Mouse (Mus musculus) erythroblast, adult 5-6 weeks (primary cell): ENCODE data around the gene Tubb4b. TPM values are rescaled to one million over a fixed set of nuclear protein-coding genes. Genes with fewer than 3 reads are reported as not detected.
A peak's percentile ranks its signal among the peaks of the same experiment; 100 is the strongest.

Experiments
- ATAC-seq: replicated peaks from 2 replicates; pipeline ENCODE4 v1.8.0; 2016; ENCODE audit warnings: moderate number of reproducible peaks, mild to moderate bottlenecking, moderate TSS enrichment, inconsistent platforms; ENCODE audit not compliant: poor library complexity, low FRiP score, severe bottlenecking
- total RNA-seq, 2 experiments: library from RNA; stranded (forward) in 1 of 2; stranded (reverse) in 1 of 2; fragments of 150-400 nt in 1 of 2; fragments of 200-764, 138-1000 nt in 1 of 2; gene quantifications; 2 replicates each; pipeline versions ENCODE4 v1.2.3 to v1.2.4; 2015 to 2017; ENCODE audit warnings: low replicate concordance in 2 of 2

The Tubb4b gene
- total RNA-seq, 2 experiments from 2014 or later, result 161 to 234 TPM

DNA sequence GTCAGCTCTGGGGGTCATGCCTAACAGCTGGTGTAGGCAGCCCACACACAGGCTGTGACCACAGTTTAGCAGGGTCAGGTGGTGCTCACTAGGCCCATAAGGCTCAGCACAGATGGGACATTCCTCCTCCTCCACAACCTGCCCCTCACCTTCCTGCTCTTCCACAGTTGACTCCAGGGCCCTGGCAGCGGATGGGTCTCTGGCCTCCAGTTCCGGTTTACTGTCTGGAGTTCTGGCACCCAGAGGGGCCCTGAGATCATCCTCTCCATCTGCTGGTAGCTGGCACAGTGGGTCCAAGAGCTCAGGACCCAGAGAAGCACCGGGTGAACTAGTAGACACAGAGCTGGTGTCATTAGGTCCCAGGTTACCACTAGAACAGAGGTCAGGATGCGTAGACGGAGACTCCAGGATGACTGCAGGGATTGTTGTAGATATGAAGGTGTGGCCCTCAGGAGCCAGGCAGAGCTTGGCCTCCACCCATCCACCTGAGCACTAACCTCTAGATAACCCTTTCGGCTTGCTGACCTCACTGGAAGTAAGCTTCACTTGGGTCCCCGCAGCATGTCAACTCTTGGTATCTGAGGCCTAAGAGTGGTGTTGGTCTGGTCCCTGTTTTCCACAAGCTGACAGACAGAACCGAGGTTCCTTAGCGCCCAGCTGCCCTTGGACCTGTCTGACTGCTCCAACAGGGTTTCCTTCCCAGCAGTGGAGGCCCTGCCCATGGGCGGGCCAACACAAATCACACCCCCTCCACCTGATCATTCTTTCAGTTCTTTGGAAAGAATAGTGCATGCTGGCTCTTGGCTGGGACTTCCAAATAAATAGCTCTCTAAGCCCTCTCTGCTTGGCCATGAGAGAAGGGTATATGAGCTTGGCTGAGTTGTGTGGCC, 21.9 kb upstream of the Tubb4b start, which contains the start of gene AL732309.1:
Gene AL732309.1, minus strand, starts transcription at position 681 of the 890 bp plus-strand sequence.
- no peak for ATAC-seq

DNA sequence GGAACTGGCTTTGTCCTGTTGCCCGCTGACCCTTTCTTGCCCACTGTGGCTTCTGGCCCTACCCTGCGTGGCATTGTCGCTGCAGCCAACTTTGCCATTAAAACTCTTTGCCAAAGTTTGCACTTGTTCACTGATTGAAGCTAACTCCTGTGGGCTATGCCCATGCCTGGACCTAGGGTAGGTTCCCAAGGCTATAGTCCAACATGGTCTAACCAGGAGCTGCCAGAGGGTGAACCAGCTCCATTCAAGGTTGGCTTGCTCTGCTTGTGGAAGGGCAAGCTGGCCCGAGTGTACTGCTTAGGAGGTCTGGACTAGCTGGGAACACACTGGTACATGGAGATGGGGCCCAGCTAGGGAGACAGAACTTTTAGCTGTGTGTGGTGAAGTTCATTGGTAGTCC, 19.6 kb upstream of the Tubb4b start:
- no peak for ATAC-seq

DNA sequence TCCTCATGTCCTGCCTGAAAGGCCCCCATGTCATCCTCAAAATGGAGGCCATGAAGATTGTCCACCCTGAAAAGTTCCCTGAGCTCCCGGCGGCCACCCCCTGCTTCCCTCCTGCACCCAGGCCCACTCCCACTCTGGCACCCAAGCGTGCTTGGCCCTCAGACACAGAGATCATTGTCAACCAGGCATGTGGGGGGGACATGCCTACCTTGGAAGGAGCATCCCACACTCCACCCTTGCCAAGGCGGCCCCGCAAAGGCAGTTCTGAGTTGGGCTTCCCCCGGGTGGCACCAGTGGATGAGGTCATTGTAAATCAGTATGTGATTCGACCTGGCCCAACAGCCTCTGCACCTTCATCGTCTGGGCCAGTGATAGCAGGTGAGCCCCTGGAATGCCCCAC, 18.8 kb upstream of the Tubb4b start:
- ATAC-seq, result no peak

DNA sequence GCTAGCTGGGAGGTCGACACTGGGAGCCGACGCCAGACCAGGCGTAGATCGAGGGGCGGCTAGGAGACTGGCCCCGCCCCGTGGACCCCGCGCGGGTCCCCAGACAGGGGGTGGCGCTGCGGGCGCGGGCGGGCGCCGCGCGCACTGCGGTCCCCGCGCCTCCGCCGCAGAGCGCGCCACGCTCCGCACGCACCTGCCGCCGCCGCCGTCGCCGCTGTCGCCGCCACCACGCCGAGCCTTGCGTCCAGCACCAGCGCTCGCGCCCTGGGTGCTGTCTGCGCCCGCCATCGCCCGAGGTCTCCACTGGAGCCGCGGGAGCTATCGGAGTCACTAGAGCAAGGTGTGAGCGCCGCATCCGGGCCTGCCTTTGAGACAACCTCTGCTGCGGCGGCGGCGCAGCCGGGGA, 17.6 kb upstream of the Tubb4b start, which contains the start of the genes Rnf208 and Cysrt1:
Gene Rnf208, plus strand, starts transcription at position 155 of the 406 bp plus-strand sequence.
Gene Cysrt1, minus strand, starts transcription at position 352 of the 406 bp plus-strand sequence.
- ATAC-seq, result no peak

DNA sequence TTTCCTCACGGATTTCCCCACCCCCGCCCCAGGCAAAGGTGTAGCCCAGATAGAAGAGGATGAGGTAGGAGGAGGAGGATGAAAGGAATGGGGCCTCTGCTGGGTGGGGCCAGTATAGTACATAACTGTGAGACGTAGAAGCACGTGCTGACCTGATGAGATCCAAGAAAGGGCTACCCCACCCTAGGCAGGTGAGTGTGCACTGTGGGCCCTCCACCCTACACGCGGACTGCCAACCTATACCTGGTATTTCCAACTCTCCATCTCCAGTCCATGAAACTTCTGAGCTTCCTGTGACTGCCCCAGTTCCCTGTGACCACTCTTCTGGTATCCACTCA, 16.9 kb upstream of the Tubb4b start:
- no peak for ATAC-seq

DNA sequence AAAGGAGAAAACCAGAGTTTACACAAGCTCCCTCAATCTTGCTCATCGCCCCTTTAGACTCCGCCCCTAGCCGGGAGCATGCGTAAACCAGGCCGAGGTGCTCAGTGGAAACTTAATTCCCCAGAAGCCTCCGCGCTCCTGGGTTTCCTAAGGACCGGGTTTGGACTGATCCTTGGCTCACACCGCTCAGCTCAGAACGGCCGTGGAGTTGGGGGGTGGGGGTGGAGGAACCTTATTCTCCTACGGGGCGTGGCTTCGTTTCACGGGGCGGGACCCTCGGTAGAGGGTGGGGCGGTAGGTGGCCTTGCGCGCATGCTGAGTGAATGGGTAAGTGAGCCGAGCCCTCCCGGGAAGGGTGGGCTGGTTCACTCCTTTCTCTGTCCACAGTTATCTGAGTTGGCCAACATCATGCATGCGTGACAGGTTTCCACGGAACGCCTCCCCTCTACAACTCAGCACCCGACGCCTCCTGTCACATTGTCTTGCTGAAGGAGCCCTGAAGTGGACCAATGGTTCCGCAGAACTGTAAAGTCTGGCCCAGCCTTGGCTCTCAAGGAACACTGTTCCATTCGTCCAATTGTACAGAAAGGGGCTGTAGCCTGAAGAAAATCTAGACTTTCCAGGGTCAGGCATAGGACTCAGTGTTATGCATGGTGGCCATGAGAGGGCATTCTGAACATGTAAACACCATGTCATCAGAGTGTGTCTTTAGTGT, 16.4 kb upstream of the Tubb4b start:
- no peak for ATAC-seq

DNA sequence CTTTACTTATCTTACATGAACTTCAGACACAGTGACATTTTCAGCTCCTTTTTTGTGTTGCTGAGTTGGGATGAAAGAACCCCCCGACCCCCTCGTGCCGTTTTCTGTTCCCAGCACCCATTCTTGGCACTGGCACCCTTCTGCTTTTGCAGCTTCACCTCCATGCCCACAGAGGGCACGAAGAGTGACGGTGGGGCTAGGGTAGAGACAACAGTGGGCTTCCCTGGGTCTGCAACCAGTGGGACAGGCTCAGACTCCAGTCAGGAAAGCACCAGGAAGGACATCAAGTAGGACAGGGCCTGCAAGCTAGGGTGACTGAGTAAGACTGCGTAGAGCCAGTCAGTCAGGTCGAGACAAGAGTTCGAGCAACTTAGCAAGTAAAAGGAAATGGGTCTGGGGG, 15.8 kb upstream of the Tubb4b start:
- no peak for ATAC-seq

DNA sequence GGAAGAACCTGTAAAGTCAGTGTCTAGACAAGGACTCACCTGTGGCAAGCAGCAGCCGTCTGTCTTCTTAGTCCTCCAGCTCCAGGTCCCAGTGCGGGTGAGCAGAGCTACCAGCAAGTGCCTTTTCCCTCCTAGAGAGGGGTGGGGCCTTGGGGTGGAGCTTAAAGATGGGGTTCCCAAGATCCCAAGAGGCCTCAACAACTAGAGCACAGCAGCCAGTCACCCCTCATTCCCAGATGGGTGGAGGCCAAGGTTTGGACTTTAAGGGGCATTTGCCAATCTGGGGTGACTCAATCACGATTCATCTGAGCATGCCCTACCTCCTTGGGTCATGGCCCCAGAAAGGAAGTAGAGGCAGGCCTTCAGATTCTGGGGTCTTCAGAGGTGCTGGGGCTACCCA, 15.3 kb upstream of the Tubb4b start:
- no peak for ATAC-seq

DNA sequence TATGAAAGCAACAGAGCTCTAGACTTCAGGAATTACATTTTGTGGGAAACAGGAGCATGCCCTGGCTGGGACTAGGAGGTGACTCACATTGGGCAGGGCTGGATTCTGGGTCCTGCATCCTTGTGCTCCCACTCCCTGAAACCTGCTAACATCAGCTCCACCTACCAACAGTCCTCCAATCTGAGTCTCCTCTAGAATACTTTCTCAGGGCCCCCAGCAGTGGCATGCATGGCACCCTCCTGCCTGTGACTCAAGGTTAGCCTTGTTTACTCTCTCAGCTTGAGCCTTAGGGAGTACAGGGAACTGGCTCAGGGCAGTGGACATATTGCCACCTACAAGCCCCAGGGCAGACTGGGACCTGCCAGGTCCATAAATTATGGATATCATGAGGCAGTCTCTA, 13.6 kb upstream of the Tubb4b start:
- no peak for ATAC-seq

DNA sequence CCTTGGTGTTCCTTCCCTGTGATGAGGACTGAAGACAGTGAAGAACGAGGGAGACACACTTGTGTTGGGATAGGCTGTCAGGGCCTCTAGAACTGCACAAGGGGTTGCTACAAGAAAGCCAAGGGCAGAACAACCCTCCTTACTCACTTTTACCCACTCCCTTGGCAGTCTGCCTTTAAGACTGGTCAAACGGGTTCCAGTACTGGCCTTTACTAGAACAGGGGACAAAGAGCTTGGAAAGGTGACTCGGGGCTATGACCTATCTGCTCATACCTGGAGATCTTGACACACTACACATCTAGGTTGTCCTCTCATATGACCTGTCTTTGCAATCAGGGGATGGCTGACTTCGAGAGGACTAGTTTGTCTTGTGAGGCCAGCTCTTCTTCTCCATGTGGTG, 13.0 kb upstream of the Tubb4b start:
- ATAC-seq, result no peak

DNA sequence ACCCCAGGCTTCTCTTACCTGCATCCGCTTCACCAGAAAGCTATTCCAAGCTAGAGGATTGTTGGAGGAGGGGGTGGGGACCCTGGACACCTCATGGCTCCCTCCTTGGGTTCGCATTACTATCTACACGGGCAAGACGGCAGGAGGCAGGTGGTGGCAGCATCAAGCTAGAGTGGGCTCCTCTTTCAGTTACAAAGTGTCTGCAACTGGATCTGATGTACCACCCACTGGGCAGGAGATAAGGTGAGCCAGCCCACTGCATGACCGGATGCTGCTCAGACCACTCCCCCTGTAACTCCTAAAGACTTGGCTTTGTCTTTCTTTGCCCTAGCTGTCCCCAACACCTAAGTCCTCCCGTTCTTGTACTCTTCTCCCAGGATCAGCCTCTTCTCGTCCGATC, 12.1 kb upstream of the Tubb4b start, which contains the start of gene Rnf224:
Gene Rnf224, minus strand, starts transcription at position 174 of the 400 bp plus-strand sequence.
- ATAC-seq, result no peak

DNA sequence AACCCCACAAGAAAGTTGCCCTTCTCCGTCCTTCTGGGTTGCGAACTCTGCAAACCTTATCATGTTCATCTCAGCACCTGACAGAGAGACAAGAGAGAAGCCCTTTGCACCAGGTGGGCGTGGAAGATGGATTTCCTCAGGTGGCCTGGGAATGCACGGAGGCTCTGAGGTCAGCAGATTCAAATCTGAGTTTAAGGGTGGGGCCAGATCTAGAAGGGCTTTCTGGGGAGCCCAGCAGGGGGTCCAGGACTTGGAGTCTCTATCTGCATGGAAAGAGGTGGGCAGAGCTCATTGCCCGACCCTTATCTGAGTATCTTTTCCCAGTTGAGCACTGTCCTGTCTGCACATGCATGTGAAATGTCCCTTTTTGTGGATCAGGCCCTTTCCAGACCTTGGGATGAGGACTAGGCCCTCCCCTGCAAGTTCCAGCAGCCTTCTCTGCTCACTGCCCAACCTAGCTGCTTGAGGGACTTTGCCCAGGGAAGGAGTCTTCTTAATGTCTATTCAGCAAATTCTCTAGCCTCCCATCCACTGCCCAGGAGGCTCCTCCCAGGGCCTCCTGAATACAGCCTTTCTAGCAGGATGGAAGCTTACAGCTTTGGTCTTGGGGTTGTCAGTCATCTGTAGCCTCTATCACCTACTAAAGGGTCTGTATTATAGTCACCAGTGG, 10.2 kb upstream of the Tubb4b start:
- ATAC-seq, result no peak

DNA sequence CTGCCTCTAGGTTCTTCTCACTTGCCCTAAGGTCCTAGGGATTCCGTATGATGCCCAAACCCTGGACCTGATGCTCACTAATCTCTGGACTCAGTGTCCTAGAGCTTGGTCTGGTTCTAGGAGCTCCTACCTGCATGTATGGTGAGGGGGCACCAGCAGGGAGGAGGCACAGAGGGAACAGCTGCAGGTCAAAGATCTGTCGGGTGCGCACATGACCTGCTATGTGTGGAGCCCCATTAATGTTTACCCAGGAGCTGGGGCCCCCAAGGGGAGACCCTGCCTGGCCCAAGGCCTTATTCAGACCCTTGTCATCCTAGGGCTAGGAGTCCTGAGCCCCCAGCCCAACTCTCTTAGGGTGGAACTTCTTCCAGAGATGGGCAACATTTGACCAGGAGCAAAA, 9.5 kb upstream of the Tubb4b start, which contains the start of gene Slc34a3:
Gene Slc34a3, minus strand, starts transcription at position 315 of the 400 bp plus-strand sequence.
- ATAC-seq, result no peak

DNA sequence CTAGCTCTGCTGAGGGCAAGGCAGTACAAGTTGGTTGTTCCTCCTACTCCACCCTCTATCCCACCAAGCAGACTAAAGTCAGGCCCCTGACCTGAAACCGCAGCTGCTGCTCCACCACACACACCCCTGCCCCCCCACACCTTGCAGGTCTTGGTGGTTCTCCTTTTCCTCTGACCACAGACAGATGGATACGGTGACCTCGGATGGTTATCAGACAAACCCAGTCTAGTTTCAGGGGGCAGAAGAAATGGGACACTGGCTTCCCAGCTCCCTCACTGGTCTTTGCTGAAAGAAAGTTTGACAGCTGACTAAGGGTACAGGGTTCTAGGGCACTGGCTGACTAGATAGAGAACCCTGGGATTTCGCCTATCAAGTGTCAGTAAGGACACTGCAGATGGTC, 8.9 kb upstream of the Tubb4b start:
- ATAC-seq, result no peak

DNA sequence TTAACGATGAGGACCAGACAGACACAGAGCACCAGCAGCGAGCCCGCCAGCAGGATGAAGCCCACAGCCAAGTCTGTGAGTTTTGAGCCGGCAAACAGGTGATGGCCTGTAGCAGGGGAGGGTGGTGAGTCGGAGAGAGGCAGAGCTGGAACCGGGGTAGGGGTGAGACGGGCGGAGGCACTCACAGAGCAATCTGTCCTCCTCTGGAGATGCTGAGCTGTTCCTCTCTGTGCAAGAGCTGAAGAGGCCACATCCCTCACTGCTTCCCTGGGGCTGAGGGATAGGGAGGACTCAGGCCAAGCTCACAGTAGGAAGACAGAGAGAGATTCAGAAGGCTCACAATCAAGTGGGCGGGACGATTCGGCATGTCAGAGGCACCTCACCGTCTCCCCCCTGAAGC, 6.5 kb upstream of the Tubb4b start:
- ATAC-seq, result no peak

DNA sequence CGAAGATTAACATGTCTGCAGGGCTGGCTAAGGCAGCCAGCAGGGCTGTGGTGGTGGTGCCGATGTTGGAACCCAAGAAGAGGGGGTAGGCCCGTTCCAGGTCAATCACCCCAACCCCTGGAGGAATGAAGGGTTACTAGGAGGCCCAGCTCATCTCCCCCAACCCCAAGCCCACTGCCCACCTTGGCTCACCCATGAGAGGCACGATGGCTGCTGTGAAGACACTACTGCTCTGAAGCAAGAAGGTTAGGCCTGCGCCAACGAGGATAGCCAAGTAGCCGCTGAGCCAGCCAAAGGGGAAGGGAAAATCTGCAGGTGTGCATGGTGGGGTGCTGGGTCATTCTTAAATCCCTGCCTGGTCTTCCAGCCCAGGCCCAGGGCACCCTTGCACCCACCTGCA, 6.1 kb upstream of the Tubb4b start:
- ATAC-seq, result no peak

DNA sequence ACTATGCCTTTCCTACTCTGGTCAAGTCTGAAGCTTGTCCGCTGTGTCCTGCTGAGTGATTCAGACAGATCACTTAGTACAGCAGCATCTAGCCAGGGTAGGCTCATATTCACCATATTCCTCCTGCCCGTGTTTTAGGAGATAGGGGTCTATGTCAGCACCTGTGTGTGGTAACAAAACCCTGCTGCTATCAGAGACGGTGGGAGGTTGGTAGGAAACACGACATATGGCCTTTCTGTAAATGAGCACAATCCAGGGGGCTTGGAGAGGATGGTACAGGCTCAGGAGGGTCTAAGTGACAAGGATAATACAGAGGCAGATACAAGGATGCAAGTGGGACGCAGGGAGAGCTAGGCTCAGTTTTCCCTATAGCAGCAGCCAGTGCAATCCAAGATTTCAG, 5.1 kb upstream of the Tubb4b start:
- no peak for ATAC-seq

DNA sequence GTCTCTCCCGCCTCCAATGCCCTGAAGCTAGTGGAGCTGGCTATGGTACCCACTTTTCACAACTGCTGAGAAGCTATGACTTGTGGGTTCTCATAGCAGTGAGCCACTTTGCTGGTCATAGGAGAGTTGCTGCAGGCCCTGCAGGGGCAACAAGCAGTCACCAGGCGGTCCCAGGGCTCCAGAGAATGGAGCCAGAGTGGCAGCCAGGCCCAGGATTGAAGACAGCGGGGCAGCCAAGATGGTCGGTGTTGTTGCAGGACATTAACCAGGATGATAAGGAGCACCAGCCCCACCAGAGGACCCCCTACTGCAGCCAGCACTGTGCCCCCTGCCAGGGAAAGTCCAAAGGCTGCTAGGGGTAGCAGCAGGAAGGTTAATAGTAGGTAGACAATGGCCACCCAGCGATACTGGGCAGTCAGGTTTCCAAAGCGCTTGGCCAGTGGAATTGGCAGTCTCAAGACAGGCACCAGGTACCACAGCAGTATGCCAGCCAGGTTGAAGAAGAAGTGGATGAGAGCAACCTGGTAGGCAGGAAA, 4.6 kb upstream of the Tubb4b start:
- ATAC-seq, result no peak

DNA sequence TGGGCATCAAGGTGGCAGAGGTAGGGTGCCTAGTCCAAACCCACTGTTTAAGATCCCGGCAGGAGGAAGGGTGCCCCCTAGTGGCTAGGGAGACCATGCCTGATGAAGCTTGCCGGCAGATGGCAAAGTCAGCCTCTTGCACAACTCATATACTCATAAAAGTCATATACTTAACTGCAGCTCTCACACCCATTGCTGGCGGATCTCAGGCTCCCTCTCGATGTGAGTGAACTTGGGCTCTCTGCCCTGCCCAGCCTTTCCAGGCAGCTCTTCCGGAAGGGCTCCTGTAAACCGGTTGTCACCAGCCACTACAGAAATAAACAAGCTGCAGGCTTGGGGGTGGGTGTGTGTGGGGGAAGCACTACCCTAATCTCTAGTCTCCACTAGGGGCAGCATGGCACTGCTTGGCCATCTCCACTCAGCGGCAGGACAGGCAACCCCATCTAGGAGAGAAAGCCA, 4.0 kb upstream of the Tubb4b start:
- ATAC-seq, result peak; percentile 46

DNA sequence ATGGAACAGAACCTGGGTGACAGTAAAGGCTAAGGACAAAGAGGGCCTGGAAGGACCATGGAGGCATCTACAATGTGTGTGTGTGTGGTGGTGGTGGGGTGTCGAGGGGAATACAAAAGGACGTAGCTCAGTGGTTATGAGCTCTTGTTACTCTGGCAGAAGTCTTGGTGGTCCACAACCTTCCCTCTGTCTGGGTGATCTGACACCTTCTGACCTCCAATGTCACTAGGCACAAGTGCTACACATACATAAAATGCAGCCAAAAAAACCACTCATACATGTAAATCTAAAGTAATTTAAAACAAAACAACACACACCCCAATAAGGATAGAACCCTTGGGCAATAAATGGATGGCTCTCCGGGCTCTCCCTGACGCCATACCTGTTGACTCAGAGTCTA, 2.9 kb upstream of the Tubb4b start:
- ATAC-seq, result no peak
